Mouse (Mus musculus) cerebellum, postnatal 14 days (tissue): ENCODE data around the gene 9130213A22Rik.
A peak's percentile ranks its signal among the peaks of the same experiment; 100 is the strongest.

ENCODE experiments used
- DNase-seq, 2 experiments: peaks; one replicate each; pipeline ENCODE4 v3.0.0; 2021; ENCODE audit warnings: mixed read lengths in 2 of 2

9130213A22Rik gene

DNA sequence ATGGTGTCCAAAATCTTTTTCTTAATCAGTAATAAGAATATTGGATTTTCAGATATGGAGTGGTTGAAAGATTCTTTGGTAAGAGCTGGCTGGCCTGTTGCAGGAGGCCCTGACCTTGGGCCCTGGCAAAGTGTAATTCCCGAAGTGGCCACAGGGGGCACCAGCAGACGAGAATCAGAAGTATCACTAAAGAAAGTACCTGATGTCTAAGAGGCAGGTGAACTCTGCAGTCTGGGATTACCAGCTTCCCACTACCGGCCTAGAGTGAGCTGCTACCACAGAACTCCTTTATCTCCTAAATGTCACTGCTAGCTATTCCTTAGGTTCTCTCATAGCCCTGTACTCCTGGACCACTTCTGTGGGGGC, 30.0 kb downstream of the 9130213A22Rik start:
- DNase-seq, result peak; percentile 94 to 96

DNA sequence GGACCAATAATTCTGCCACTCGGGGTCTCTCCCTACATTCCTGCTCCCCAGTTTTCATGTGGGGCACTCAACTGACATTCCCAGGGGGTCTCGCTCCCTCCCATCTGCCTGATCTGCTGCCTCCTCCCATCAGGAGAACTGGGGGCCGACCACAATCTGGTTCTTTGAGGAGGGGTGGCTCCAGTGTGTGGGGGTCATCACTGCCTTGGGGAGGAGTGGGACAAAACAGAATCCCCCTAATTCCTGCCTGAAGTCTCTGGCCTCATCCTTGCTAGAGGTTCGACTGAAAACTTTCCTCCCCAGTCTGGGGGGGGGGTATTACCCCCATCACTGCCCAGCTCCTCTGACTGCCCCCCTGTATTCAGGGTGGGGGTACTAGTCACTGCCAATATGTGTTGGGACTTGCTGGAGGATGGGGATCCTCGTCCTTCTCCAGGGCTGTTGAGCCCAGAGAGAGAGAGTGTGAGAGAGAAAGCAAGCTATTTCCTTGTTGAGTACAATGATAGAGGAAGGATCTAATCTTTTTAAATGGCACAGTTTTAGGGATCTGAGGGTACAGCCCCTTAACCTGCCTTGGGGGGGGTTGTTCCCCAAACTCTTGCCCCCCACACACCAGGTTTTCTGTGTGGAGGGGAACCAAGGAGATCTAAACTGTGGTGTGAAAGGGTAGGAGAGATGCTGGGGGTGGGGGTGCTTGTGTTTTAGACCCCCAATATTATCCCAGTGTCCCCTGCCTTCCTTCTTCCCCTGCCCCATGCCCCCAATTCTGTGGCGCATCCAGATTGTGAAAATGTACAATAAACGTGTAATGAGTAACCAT, 30.6 kb downstream of the 9130213A22Rik start:
- no peak for DNase-seq

DNA sequence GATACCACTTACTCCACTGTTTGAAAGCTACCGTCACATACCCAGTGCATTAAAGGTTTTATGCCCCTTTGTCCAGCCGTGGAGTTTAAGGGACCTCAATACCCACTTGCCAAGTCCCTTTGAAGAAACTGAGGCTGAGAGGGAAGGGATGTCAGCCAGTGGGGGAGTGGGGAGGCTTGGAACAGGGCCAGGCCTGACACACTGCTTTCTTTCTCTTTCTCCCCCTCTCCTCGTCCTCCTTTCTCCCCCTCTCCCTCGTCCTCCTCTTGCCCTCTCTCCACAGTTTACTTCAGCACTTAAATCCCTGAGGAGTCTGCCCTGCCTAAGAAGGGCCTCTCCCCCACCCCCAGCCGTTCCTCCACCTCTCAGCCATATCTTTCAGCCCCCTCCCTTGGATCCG, 32.0 kb downstream of the 9130213A22Rik start:
- DNase-seq, result no peak

DNA sequence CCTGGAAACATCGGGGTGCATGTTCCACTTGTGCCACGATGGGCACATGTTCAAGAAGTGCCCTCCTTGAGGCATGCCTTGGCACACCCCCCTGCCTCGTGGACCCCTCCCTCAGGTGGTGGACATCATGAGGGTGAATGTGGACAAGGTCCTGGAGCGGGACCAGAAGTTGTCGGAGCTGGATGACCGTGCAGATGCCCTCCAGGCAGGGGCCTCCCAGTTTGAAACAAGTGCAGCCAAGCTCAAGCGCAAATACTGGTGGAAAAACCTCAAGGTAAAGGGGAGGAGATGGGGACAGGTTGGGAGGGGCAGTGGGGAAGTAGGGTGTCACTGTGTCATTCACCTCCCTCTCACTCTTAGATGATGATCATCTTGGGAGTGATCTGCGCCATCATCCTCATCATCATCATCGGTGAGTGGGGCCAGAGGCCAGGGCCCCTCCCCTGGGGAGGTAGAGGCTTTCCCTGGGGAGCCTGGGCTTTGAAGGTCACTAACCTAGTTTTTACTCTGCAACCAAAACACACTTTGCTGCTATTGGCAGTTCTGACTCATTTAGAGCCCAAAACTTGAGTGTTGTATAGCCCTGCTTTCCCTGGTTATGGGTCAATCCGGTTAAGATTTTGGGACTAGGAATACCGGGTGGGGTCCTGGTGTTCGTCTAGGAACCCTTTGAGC, 32.6 kb downstream of the 9130213A22Rik start:
- DNase-seq, result peak in 1 of 2 experiments; percentile 63

DNA sequence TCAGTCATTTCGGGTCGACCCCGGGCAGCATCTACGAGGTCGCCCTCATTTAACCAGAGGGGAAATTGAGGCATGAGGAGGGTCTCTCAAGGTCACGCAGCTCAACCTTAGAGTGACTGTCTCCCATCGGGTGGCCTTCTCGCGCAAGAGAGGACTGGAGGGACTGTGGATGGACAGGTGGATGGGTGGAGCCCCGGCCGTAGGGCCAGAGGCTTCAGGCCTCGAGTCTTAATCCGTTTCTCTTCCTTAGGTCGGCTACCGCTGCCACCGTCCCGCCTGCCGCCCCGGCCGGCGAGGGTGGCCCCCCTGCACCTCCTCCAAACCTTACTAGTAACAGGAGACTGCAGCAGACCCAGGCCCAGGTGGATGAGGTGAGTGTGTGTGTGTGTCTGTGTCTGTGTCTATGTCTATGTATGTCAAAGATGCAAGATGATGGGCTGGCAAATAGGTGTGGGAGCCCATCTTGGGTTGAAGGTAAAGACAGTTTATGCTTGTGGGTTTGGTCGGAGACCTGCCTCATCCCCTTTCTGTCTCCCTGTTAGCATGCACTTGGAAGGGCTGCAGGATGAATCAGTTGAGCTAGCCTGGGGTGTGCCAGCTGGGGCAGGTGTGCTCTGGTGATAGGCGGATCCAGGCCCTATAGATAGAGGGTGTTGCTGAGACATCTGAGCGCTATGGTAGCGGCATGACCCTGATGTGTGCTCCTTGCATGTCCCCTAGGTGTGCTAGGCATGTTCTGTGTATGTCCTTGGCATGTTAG, 33.4 kb downstream of the 9130213A22Rik start:
- DNase-seq, result no peak

DNA sequence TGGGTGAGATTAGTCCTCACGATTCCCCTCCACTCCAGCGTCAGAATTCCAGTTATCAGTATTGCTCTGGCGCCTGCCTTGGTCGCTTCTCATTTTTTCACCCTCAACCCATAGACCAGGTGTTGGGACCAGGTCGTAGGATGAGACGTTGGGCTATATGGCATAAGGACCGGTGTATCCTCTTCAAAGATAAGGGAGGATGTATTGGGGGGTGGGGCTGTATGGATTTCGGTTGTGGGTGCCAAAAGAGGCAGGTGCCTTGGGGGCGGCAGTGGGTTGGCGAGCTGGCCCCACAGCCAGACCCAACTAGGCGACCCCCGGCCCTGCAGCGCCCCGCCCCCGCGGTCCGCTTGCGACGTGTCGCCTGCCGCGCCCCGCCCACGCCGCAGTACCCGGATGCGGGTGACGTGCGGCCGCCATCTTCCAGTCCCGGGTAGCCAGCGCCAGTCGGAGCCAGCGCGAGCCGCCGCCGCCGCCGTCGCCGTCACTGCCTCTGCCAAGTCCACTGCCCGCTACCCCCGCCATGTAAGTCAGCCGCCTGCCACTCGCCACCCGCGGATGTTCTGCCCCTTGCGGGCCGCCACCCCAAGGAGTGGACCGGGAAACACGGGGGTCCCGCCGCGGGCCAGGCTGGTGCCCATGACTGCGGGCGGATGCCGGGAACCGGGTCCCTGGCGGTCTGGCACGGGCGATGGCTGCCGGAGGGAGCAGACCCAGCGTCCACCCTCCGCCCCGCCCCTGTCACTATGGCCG, 34.1 kb downstream of the 9130213A22Rik start, which contains the start of gene Vamp2:
TSS of gene Vamp2 (plus strand) at position 388 of the 753 bp plus-strand sequence.
- DNase-seq, result peak; percentile 97 to 98

DNA sequence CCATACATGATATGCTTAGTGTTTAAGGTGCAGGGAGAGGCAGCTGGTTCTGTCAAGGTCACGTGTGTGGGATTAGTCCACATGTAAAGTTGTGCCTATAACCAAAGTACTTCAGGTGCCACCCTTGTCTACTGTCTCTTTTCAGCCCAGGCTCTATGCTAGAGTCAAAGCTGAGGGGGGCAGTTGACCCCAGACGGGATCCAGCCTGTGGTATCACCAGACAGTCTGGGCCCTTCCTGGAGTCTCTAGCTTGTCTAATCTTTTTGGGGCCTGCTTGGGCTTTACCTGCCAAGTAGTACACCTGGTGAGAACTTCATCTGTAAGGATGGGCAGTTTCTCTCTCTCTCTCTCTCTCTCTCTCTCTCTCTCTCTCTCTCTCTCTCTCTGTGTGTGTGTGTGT, 34.8 kb downstream of the 9130213A22Rik start:
- no peak for DNase-seq

DNA sequence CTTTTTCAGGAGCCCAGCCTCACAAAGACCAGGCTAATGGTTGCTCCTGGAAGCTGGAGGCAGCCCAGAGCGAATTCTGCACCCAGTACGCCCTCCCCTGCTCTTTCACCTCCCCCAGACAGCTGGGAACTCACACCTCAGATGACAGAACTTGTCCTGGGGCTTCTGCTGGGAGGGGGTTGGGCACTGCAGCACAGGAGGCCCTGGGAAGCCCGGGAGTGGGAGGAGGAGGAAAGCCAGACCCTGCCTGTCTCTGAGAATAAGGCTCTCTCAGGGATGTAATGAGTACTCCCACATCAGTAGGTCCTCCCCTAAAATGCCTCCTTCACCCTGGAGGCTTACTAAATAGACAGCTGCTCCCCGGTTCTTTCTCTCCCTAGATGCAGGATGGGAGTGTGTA, 35.3 kb downstream of the 9130213A22Rik start:
- no peak for DNase-seq

DNA sequence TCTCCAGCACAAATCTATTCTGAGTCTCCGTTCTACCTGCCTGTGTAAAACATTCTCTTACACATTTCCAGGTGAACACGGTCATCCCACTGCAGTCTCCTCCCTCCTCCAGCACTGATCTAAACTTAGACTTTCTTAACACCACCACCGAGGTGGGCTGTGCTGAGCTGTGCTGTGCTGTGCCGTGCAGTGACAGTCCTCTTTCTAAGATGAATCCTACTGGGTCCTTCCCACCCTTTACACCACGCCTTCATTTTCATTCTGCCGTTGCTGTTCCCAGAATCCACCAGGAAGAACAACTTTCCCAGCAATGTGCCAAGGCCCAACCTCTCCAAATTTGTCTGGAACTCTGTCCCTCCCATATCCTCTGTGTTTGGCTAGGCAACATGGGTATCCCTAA, 36.0 kb downstream of the 9130213A22Rik start:
- DNase-seq, result no peak

DNA sequence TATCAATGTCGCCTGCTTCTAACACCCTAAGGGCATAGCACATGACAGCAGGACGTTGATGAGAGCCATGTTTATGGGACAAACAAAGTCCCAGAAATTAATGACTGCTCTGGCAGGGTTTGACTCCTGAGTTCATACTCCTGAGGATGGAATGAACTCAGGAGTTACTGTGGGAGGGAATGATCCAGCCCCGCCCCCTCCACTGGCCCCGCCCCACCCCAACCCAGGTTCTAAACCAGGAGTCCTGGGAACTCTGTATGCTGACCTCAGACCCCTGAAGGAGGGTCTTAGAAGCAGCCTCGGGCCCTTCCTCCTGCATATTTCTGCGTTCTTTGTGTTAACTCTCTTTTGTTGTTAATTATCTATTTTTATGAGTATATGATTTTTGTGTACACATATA, 36.8 kb downstream of the 9130213A22Rik start:
- no peak for DNase-seq

DNA sequence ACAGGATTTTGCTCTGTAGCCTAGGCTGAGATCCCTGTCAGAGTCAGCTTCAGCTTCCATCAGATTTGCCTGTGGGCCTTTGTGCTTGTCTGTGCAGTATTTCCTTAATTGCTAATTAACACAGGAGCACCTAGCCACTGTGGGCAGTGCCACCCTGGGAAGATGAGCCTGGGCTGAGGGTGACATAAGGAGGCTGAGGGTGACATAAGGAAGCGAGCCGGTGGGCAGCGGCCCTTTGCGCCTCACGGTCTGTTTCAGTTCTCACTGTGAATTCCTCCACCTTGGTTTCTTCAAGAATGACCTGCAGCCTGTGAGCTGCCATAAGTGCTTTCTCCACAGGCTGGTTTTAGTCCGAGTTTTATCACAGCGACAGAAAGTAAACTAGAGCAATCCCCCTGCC, 40.8 kb downstream of the 9130213A22Rik start:
- DNase-seq, result no peak

DNA sequence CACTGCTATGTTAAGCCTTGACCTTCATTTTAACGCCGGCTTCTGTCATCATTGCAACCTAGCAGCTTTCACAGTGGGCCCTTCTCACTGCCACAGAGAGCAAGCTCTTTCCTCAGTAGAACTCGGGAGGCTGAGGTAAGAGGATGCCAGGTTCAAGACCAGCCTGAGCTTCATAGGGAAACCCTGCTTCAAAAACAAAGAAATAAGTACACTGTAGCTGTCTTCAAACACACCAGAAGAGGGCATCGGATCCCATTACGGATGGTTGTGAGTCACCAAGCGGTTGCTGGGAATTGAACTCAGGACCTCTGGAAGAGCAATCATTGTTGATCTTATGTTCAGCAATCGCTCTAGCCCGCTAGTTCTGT, 41.5 kb downstream of the 9130213A22Rik start:
- no peak for DNase-seq

DNA sequence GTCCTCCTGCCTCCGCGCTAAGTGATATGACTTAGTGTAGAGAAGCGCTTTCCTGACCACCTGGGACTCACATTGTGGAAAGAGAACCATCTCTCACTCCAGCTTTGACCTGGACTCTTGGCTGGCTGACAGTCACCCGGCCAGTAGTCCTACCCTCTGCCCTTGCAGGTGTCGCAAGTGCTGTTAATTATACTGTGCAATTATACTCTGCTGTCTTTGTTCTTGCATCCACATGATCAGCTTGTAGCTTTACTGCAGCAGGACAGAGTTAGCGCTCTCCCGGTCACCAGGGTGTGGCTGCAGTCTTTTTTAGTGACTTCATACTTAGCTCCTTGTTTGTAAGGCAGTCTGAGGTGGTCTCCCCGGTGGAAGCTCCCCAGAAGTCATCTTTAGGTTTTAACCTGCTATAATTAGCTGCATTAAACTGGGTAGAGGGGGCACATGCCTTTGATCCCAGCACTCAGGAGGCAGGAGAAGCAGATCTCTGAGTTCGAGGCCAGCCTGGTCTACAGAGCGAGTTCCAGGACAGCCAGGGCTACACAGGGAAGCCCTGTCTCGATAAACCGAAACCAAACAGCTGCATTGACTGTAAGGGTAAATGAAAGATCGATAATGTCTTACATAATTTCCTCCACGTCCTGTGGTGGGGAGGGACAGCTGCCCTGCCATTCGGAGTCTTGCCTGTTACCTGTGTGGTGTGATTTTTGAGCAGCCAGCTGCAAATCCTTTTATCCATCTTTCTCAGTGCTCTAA, 42.1 kb downstream of the 9130213A22Rik start:
- no peak for DNase-seq

DNA sequence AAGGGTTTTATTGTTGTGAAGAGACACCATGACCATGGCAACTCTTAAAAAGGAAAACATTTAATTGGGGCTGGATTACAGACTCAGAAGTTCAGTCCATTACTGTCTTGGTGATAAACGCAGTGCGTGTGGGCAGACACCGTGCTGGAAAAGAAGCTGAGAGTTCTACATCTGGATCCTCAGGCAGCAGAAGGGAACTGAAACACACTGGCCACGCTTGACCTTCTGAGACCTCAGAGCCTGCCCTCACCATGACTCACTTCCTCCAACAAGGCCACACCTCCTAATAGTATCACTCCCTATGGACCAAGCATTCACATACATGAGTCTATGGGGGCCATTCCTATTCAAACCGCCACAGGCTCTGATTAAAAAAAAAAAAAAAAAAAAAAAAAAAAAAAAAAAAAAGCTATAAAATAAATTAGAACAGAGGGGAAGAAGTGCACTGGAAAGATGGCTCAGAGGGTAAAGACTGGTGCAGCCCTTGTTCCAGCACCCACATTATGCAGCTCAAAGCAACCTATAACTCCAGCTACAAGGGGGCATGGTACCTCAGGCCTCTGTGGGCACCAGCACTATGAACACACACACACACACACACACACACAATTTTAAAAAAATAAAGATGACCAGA, 43.5 kb downstream of the 9130213A22Rik start:
- no peak for DNase-seq

DNA sequence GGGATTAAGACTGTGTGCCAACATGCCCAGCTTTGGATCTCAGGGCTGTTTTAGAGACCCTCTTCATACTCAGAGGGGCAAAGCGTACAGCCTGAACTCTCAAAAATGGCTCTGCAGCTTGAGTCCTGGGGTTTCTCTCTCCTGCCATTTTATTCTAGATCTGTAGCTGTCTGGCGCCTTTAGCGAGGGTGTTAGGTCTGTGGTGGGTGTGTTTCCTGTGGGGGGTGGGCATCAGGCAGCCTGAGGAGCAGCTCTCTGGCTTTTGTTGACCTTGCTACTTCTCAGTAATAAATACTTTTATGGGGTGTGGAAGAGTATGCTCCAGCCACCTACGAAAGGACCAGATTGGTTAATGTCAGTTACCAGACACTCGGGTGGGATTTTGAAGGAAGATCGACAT, 44.3 kb downstream of the 9130213A22Rik start:
- no peak for DNase-seq

DNA sequence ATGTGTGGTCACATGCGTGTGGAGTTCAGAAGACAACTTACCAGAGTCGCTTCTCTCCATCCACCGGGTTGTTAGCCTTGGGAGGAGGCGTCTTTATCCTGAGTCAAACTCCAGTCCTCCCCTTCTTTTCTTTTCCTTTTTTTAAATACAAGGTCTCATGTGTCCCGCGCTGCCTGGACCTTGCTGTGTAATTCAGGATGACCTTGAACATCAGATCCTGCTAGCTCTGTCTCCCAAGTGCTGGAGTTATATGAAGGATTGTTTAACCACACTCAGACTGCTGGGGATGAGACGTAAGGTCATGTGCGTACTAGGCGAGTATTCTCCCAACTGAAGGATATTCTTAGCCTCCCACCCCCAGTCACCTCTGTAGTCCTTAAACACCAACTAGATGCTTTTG, 45.1 kb downstream of the 9130213A22Rik start:
- DNase-seq, result no peak

DNA sequence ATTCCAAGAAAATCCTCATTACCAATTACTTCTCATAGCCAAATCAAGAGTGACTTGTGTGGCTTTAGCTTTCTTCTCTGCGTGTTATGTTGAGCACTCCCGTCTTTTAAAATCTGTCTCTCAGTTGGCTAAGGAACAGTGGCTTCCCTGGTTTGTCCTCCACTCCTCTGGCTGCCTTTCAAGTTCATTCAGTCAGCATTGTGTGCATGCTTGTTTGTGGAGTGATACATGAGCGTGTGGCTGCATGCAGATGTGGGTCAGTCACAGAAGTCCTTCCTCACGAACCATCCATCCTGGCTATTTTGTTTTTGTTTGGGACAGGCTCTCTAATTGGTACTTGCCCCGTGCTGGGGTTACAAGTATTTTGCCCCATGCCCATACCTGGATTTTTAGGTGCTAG, 45.8 kb downstream of the 9130213A22Rik start:
- DNase-seq, result no peak

DNA sequence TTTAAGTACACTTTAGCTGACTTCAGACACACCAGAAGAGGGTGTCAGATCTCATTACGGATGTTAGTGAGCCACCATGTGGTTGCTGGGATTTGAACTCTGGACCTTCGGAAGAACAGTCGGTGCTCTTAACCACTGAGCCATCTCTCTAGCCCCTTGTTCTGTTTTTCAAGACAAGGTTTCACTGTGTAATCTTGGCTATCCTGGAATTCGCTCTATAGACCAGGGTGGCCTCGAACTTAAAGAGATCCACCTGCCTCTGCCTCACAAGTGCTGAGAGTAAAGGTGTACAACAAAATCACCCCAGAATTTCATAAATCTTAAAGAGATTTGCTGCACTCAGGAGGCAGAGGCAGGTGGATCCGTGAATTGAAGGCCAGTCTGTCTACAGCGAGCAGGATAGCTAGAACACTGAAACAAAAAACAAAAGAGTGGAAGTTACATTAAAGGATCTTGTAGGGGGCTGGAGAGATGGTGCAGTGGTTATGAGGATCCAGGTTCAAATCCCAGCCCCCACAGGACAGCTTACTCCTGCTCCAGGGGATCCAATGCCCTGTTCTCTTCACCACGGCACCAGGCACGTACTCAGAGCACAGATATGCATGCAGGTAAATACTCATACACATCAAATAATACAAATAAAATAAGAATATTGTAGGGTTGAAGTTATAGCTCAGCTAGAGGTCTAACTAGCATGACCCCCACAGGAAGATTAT, 46.5 kb downstream of the 9130213A22Rik start:
- DNase-seq, result no peak

DNA sequence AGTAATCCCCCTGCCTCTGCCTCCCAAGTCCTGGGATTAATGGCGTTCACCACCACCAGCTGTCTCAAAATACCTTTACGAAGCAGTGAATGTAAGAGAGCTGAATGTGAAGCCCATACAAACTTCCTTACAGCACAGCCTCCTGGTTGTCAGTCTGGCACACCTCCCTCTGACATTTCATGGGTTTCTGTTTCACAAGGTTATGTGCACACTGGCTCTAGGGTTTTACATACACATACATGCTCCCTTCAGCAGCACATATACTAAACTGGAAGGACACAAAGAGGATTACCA, 47.7 kb downstream of the 9130213A22Rik start:
- DNase-seq, result no peak

DNA sequence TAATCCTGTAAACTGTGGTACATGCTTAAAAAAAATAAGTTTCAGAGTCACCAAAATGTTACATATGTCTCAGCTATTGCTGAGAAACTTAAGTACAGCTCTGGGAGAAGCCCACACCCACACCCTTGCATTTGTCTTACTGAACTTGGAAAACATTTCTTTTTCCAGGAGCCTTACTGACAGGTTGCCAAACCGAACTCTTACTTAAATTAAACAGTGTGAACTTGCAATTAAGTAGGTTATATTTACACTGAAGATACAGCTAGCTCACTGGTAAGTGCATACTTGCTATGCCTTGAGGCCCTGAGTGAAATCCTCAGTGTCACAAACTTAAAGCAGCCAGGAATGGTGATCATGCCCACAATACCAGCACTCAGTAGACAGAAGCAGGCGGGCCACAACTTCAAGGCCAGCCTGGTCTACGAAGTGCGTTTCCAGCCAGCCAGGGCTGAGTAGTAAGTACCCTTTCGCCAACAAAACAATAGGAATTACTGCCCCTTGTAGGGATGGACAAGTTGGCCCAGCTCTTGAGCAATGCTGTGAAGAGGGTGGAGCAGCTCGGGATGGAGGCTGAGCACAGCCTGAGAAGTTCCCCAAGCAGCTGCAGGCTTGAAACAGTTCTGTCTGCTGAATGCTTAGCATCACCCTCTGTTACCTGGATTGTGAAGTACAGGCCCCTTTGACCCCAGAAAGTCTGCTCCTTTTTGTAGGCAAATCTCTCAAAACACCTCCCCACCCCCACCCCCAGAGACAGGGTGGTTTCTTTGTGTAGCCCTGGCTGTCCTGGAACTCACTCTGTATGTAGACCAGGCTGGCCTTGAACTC, 48.2 kb downstream of the 9130213A22Rik start:
- DNase-seq, result peak in 1 of 2 experiments; percentile 22
